Mouse (Mus musculus): ENCODE measurements around the gene Egfem1. TPM values are rescaled to one million over a fixed set of nuclear protein-coding genes. Genes with fewer than 3 reads are reported as not detected.

Gene Egfem1
- not detected for polyA plus RNA-seq (2014; fragmentation: Illumina TruSeq; extraction: RNeasy Lipid Tissue Mini Kit (QIAGEN cat#74804))

DNA sequence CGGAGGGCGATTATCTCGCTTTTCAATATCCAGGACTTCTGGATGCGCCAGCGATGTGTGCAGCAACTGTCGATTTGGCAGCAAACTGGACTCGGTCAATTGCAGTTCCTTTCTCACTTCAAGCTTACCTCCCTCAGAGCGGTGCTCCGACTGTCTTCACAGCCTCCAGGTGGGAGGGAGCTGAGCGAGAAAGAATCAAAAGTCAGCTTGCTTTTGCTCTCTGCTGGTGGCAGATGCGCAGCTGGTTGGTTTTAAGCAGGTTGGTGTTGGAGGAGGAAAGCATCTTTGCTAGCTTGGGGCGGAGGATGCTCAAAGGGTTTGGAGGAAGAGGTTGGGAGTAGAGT is at the start of gene Egfem1:
Gene Egfem1 (plus strand): TSS at position 72 of the 344 bp plus-strand sequence.

Other genes with a start within 250 kb of the Egfem1 start
- gene Gm1527, start 189.4 kb upstream of the Egfem1 start, polyA plus RNA-seq (2014; fragmentation: Illumina TruSeq; extraction: RNeasy Lipid Tissue Mini Kit (QIAGEN cat#74804)) = not detected